Mouse (Mus musculus): ENCODE measurements at regions not wholly inside any gene's neighbourhood (a gene's known extent, or its start where the extent isn't known, plus 50 kb on each side); places are given as distances from the start of the nearest gene placed in this dataset.

DNA sequence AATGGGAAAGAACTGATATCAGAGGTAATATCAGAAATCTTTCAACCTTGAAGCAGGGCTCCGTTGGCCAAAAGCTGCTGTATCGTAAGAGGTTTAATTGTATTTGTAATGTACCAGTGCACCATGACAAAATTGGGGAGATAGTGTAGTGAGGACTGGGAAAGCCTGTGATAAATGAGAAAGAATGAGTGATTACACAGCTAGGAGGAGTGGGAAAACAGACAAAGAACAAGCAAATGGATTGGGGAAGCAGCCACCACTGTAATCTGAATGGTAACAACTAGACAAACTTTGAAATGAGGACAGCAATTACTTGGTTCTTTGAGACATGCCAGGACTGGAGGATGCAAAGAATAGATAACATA, 626.6 kb downstream of the Robo2 start:
- no peak for TF ChIP-seq CTCF (IDR thresholded peaks at IDR 0.05; ENCODE audit: extremely low read depth, insufficient read depth, low read length)
- no peak for TF ChIP-seq POLR2A (IDR thresholded peaks at IDR 0.05; ENCODE audit: extremely low read depth, insufficient read depth, low read length)

Data from cortical plate, adult 2 months (tissue).